Mouse (Mus musculus): Measurements from ENCODE around the gene Tulp3.

GRCm38 (mm10) chr6:128355201-128355681 is 410 bp downstream of the Tulp3 start:
- no peak for TF ChIP-seq EP300 (IDR thresholded peaks at IDR 0.05; ENCODE audit: low read depth in 1 of 2, low read length in 2 of 2)
- no peak for TF ChIP-seq POLR2A (IDR thresholded peaks at IDR 0.05; ENCODE audit: control insufficient read depth in 1 of 2, insufficient read depth in 1 of 2, low read depth in 1 of 2, low read length in 2 of 2, poor library complexity in 1 of 2)
- TF ChIP-seq MAX (IDR thresholded peaks at IDR 0.05; ENCODE audit: low read length) = no peak
- no peak for TF ChIP-seq POLR2AphosphoS5 (IDR thresholded peaks at IDR 0.05; ENCODE audit: borderline replicate concordance, low read depth, low read length)
- TF ChIP-seq CTCF (IDR thresholded peaks at IDR 0.05 in 2 of 3, conservative IDR thresholded peaks at IDR 0.05 in 1 of 3; ENCODE audit: control insufficient read depth in 1 of 3, insufficient read depth in 1 of 3, low read depth in 2 of 3, low read length in 3 of 3, poor library complexity in 1 of 3, severe bottlenecking in 1 of 3) = no peak
- no peak for TF ChIP-seq MXI1 (IDR thresholded peaks at IDR 0.05; ENCODE audit: low read depth, low read length)
- TF ChIP-seq UBTF (IDR thresholded peaks at IDR 0.05; ENCODE audit: borderline replicate concordance, insufficient read depth, low read depth, low read length) = no peak
- no peak for TF ChIP-seq SIN3A (IDR thresholded peaks at IDR 0.05; ENCODE audit: low read length)
- TF ChIP-seq E2F4 (IDR thresholded peaks at IDR 0.05; ENCODE audit: borderline replicate concordance, low read depth, low read length) = no peak
- TF ChIP-seq USF1 (IDR thresholded peaks at IDR 0.05; ENCODE audit: low read depth, low read length) = no peak
- TF ChIP-seq USF2 (IDR thresholded peaks at IDR 0.05; ENCODE audit: borderline replicate concordance in 1 of 2, insufficient read depth in 1 of 2, low read depth in 1 of 2, low read length in 2 of 2) = no peak
- no peak for TF ChIP-seq TAL1 (IDR thresholded peaks at IDR 0.05; ENCODE audit: low read length)
- no peak for TF ChIP-seq KAT2A (conservative IDR thresholded peaks at IDR 0.05; ENCODE audit: low read depth, low read length)

All from MEL (cell line).